Mouse (Mus musculus) NIH3T3 (cell line): ENCODE measurements around the gene Sorcs1.

Source experiments
- DNase-seq: peaks from one replicate; pipeline ENCODE4 v3.0.0-alpha.2; 2012; ENCODE audit warnings: low read depth

Gene Sorcs1

DNA sequence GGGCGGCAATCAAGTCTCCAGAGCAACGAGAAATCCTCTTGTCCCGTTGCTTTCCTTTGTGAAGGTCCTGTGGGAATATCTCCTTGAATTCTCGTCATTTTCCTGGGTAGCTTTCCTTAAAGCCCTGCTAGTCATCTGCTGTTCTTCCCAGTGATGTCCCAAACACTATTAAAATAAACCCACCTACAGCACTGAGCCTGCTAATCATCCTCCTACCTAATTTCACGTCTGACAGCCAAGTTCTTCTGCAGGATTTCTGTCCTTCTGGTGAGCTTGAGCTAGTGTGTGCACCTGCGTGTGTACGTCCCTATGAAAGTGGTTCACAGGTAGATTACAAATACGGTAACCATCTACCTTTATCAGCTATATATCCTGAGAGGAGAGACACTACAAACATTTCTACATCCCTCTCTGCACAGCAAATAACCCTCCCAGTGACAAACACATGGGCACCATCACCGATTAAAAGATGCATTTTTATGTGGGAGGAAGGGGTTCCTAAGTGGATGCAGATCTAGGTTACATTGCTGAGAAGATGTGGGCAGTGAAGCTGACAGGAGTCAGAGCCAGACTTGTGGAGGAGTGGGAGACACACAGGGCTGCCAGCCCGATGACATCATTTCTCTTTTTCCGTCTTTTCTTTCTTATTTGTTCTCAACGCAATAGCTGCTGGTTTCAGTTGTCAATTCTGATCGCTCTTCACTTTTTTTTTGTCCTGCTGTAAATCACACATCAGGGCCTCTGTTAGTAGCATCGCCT, 259.3 kb downstream of the Sorcs1 start:
- DNase-seq = no peak

DNA sequence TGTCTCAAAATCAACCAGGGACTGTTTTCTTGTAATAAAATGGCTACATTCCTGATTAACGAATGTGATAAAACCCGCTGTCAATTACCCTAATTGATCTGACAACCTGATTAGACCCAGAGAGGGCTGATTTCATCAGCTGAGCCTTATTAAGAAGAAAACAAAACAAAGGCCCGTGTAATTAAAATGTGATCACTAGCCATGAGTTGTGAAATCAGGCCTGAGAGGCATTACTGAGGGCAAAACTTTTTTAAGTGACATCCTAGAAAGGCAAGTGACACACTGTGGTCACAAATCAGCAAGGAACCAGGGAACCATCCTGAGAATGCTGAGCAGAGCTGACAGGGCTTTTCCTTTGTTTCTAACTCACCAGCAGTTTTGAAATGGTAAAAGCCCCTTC, 267.9 kb downstream of the Sorcs1 start:
- no peak for DNase-seq

DNA sequence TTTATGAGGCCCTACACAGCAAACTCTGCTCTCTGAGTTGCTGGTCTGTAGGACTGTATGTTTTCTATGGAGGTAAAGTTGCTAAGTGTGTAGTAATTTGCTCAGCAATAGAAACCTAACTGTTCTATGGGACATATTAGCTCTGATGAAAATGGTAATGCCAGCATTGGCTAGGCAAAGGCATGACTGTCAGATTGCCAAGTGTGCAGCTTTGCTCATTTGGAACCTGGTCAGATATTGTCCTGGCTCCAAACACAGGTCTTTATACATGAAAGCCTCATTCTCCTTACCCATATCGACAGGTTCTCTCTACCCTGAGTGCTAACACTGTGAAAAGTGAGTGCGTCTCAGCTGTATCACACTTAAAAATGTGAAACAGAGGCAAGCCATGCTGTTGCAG, 280.1 kb downstream of the Sorcs1 start:
- no peak for DNase-seq

DNA sequence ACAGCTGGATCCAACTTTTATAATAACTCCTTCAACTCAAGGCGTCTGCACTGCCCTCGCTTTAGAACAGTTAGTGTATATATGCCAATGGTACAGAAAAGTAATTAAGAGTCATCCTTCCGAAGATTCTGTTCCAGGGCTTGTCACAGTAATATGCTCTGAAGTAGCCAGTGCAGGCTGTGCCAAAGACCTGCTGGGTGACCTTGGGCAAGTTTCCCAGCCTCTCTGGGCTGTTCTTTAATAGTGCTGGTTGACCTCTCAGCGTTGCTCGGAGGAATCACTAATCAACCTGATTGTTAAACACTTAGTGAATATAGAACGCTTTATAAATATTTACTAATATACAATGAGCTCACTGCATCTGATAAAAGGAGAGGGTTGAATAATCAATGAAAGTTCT, 282.7 kb downstream of the Sorcs1 start:
- no peak for DNase-seq

DNA sequence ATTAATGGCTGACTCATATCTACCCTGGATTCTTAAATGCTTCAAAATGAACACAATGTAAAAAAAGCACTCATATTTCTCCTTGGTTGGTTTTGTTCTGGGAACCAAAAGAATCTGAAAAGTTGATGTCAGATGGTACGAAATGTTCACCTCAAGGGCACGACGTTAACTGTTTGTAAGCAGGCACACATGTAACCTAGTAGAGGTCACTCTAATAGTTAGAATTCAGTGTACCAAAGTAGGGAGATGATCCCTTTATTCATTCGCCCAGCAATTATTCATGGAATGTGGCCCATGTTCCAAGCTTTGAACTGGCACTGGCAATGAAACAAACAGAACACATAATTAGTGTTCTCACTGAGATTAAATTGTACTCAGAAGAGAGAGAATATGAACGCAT, 284.3 kb downstream of the Sorcs1 start:
- no peak for DNase-seq

DNA sequence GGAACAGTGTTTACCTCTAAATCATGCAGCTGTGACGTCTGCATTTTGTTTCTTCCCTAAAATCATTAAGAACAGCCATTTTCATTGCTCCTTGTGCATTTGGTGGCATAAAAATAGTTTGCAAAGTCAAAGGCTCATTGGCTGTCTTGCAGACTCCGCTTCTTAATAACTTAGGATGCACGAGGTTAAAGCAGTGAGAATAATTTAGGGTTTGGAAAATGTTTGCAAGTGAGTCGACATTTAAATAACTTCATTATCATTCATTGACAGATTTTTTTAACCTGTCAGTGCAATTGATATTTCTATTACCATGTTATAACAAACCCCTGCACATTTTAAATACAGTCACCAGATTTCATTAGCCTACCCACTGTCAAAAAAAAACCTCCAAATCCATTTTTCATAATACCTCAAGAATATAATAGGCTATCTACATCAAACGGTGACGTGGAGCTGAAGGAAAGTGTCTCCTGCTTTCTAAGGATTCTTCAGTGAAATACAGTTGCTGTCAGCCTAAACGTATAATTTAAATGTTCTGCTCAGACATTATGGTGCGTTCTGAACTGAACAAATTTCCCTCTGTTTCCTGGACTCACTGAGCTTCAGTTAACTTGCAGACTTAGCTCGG, 288.4 kb downstream of the Sorcs1 start:
- DNase-seq = no peak

DNA sequence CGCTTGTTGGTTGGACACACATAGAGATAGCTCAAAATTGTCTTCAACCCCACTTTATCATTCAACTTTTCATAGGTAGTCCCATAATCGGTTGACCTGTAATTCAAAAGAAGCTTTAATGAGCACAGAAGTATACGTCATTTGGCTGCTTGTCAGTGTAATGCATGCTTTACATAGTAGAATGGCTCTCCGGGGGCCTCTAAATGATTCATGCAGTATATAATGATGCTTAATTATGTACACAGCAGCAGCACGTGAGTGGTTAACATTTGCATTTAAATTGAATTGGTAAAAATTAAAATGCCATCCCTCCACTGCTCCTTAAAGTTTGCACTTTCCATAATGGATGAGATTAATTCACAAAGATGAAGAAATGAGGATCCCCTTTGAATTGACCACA, 299.5 kb downstream of the Sorcs1 start:
- no peak for DNase-seq

DNA sequence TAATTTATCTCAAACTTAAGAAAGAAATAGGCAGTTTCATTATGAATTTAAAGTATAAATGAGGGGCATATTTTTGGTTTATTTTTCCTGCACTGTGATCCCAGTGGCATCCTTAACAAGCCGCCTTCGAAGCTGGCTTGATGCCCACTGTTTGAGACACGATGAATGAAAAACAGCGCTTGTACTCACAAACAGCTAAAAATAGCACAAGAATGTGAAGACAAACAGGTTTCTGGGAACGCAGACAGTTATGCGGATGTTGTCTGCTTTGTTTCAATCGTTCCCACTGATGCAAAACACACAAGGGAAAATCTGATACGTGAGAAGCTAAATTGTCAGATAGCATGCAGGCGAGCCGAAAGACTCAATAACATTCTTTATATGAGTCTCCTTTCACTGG, 303.7 kb downstream of the Sorcs1 start:
- no peak for DNase-seq

DNA sequence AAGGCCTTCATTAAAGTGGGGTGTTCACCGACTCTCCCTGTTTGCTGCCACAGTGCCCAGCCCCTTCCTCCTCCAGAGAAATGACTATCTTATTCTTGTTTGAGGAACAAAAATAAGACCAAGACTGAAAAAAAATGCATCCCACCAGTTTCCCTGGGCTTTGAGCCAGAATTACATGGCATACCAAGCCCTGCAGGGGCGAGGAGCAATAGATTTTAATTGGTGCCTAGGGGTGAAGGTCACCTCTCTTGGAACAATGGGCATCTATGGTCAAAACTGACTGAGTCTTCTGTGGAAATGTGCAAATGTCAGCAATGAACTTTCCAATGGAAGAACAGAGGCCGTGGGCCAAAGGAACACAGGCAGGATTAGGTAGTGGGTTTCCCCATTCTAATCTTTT, 312.0 kb downstream of the Sorcs1 start:
- no peak for DNase-seq

DNA sequence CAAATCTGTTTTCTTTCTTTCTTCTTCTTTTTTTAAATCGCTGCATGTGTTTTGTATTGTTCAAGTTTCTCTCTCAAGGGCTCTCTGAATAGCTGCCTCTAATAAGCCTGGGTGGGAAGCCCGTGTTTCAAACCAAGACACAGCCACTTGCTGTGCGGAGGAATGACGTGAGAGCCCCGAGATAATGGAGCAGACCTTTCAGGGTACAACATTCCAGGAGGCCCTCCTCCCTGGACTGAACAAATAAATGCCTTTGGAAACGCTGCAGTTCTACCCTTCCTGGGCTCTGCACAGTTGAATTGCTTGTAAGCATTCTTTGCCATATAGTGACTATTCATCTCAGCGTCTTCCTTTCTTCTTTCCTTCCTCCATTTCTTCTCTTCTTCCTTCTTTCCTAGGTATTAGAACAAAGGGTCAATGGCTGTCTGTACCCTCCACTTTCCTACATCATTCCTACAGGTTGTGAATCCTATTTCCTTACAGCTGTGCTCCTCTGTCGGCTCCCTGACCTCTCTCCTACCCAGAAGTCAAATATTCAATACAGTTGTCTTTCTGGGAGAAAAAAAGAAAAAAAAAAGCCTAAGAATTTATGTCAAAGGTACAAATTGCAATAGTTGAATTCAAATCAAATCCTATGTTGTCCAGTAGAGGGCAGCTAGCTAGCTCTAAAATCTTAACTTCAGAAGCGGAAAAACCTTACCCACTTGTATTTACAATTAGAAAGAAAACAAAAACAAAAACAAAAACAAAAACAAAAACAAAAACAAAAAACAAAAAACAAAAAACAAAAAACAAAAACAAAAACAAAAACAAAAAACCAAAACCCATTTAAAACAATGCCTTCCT, 315.6 kb downstream of the Sorcs1 start:
- no peak for DNase-seq

DNA sequence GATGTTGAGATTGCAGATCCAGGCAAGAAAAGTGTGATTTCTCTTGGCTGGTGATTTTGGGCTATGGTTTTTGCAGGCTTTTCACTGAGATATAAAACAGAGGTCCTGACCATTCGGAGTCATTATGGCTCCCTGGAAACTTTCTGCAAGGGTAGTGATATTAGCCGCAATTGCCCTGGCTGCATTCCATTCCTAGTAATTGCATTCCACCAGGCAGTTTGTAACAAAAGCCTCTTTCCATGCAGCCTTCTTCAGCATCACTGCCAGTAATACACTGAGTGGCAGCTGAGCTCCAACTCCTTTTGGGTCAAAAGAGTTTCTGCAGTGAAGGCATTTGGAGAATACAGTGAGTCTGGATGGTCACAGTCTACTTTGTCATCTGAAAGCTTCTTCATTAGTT, 319.9 kb downstream of the Sorcs1 start:
- no peak for DNase-seq

DNA sequence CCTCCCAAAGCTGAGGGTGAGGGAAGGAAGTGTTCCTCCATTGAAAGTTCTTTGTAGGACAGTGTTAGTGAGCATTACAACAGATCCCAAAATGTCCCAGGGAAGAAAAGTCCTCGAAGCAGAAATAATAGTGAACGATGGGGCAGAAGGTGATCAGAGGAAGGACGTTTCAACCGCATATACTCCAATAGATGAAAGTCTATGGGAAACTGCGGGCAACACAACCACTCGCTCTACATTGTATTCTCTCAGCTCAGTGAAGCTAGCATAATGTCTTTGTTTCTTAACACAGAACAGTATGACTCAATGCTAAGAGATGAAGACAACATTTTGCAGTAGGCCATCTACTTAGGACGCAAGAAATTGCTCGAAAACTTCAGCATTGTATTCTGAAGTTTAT, 339.2 kb downstream of the Sorcs1 start:
- no peak for DNase-seq

DNA sequence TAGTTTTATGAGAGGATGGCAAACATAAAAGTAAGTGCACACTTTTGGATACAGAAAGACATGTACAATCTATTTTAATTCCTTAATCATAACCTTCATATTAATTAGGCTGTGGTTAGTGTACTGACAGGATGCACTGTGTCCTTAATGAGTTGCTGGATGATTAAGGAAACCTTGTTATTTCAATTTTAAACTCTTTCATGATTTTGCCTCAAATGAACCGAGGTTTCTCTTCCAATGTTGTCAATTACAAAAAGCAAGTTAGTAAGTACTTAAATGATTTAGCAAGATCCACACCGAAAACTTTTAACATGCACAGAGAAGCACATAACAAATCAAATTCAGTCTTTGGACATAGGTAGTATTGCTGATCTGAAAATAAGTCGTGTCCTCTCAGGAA, 341.7 kb downstream of the Sorcs1 start:
- DNase-seq = no peak

DNA sequence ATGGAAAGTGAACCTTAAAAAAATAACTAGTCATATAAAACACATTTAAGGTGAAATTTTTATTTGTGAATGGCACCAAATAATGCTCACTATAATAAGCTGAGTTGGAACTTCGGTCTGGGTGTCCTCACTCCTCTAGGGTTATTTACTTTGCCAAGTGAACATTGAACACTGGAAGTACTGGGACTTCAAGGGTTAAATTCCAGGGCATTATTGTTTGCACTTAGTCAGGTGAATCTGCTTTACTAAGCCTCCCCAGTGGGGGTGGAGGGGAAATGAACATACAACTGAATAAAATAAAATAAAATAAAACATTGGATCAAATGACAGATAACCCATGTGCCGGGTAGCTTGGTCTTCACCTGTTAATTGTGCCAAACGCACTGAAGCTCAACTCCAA, 347.3 kb downstream of the Sorcs1 start:
- DNase-seq = no peak

DNA sequence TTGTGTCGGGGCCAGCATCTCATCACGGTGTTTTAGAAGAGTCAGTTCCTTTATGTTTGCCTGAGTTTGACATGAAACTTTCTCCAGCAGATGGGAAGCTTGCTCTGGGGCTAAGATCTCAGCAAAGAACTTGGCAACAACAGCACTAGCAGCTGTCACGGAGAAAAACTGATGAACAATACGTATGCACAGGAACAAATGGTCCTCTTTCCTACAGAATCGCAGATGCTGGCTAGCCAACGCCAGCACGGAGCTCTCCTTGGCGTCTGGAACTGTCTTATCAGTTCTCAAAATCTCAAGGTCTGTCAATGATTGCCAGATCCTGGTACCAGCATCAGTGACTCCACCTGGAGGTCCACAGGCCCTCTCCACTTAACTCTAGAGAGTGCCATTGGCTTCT, 350.6 kb downstream of the Sorcs1 start:
- no peak for DNase-seq

DNA sequence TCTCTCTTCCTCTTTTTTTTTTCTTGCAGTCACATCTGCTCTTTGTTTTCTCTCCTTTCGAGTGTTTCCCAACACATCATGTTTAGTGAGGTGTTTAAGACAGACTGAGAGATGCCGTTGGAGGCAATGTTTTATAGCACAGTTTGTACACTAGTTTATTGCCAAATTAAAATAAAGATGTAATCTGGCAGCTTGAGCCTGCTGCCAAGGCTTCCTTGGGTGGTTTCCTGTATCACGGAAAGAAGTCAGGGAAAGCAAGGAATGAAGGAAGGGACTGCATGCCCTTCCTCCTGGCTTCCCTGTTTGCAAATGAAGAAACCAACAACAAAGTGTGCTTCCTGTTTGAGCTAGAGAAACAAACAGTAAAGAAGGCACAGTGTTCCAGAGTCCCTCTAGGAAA, 352.3 kb downstream of the Sorcs1 start:
- DNase-seq = no peak

DNA sequence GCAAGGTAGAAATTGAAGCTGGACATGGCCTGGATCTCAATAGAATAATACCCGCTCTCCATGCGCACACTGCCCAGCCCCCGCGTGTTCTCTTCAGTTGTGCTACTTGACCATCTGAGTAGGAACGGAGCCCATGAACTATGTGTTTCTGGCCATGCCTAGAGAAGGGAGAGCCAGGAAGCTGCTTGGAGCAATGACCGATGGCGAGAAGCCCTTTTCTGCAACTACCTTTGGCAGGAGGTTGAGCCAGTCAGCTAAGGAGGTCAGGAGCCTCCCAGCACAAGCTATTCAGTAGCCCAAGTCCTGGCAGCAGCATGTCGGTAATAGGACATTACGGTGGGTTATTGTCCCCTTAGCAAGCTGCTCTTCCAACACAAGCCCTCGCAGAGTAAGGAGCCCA, 352.8 kb downstream of the Sorcs1 start:
- no peak for DNase-seq

DNA sequence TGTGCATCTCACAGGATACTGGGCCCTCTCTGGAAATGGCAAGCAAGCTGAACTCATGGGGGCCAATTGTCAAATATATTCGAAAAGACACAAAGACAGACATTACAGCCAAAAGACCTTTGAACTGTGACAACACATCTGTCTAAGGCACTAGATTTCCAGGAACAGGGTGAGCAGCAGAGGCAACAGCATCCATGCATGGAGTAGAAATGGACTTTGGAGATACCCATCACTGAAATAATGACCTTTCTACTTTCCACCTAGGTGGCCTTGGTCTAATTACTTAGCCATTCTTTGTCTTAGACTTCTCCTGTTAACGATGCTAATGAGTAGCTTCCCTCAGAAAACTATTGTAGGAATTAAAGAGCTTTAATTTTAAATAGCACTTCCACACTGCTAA, 371.4 kb downstream of the Sorcs1 start:
- DNase-seq = no peak

DNA sequence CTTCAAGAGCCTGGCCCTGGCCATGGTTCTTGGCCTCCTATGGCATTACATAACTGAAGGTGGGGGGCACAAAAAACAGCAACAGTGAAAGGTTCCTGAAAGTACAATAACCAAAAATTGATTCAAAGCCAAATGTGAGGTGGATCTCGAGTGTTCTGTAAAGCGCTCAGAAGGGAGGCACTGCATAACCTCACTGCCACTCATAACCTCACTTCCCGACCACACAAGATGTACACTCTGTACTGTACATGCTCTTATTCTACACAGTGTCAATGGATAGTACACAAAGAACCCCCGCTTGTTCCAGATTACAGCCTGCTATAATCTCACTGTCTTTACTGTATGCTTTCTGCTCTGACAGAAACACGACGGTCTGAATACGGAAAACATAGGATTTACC, 384.2 kb downstream of the Sorcs1 start:
- no peak for DNase-seq

DNA sequence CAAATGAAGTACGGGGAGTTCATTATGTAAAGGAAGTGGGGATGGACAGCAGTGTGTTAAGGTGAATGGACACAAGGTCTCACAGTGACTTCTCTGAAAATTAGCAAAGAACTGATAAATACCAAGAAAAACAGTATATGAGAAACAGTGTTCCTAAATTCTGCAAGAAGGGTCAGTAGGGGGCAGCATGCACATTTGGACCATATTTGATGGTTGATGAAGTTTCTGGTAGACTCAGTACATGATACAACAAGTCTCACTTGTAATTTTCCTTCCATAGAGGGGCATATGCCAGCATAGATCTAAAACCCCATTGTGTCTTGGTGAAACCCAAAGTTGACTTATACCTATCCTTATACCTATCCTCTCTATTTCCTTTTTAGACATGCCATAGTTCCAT, 414.0 kb downstream of the Sorcs1 start:
- peak; percentile 5 for DNase-seq

DNA sequence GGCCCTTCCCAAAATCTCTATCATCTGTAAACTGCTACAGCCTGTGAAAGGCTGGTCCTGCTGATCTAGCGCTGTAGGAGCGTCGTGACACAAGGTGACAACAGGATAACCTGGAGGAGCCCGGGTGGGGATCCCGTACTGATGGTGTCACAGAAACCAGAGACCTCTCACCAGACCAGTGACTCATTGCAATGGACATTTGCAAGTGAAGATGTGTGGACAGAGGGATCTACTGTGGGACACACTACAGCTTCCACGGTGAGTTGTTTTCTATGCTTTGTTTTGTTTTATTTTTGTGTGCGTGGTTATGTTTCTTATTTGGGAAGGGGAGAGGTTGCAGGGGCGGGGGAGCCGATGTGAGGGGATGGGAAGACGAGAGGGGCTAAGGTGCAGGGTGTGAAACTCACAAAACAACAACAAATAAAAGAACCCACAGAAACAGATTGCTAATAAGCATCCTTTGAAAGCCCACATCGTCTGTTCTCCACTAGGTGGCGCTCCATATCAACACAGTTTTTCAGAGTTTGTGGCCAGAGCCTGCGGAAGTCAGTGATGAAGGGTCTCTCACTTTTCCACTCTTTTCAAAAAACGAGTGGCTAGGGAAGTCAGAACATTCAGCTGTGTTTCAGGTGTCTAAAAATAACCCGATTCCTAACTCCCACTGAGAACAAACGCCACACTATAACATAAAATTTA, 419.6 kb downstream of the Sorcs1 start:
- peak; percentile 70 for DNase-seq

DNA sequence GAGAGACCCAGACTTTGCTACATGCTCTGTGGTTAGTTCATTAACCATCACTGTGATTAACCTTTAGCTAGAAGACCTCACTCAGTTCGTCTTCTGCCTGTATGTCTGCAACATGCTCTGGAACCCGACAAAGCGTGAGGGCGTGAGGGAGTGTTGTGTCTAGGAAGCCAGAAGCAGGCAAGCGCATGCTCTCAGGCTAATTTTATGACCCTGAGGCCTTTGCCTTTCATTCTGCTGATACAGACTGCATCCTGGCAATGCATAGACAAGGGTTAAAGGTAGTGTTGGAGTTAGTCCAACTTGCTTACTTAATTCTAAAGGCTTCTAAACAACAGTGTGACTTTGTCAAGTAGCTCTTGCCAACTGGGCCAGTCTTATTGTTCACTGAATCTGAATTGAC, 458.0 kb downstream of the Sorcs1 start:
- no peak for DNase-seq
